8 mouse cellular contexts compared by ENCODE assay signal in the genomic region with DNA sequence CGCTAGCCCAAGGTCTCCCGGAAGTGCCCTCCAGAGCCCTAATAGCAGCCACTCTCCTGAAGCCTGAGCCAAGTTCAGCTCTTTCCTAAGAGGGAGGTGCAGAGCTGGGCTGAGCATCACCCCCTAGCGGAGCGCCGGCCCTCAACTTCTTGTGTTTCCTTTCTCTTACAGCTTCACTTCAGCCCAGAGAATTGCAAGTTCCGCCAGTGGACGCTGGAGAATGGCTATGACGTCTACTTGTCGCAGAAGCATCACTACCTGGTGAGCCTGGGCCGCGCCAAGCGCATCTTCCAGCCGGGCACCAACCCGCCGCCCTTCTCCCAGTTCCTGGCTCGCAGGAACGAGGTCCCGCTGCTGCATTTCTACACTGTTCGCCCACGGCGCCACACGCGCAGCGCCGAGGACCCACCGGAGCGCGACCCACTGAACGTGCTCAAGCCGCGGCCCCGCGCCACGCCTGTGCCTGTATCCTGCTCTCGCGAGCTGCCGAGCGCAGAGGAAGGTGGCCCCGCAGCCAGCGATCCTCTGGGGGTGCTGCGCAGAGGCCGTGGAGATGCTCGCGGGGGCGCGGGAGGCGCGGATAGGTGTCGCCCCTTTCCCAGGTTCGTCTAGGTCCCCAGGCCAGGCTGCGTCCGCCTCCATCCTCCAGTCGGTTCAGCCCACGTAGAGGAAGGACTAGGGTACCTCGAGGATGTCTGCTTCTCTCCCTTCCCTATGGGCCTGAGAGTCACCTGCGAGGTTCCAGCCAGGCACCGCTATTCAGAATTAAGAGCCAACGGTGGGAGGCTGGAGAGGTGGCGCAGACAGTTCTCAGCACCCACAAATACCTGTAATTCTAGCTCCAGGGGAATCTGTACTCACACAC. TPM values are rescaled to one million over a fixed set of nuclear protein-coding genes. Genes with fewer than 3 reads are reported as not detected.
DNase-seq lines count a peak whose midpoint lies in the region; ATAC-seq lines count a peak whose summit lies in the region.

No protein-coding gene starts in this region.

- DNase-seq in A20 (ENCODE audit: low read depth, low spot score) (peak; percentile 31), adipocyte (ENCODE audit: low spot score) (peak; percentile 18), liver (peak; percentile 44)
- DNase-seq in embryo, embryonic 10.5 days (ENCODE audit: low spot score), result peak; percentile 87
- peak; percentile 84 for DNase-seq in telencephalon, adult 2 months (ENCODE audit: low read depth, low spot score)

- no peaks in the 10 kb centered on the region for H3K36me3 ChIP-seq in heart, embryonic 11.5 days (ENCODE audit: control insufficient read depth, insufficient read depth, low read length)
- no peaks in the 10 kb centered on the region for H3K36me3 ChIP-seq in kidney, embryonic 16.5 days (ENCODE audit: insufficient read depth, low read length)
- no peaks in the 10 kb centered on the region for H3K36me3 ChIP-seq in midbrain, embryonic 16.5 days (ENCODE audit: control insufficient read depth, insufficient read depth, low read length)

- peak; percentile 55; the same call in 1 of the 2 replicates for ATAC-seq in heart, embryonic 11.5 days (replicated peaks; ENCODE audit: insufficient number of reproducible peaks, low FRiP score, low TSS enrichment)
- peak; percentile 82 for ATAC-seq in kidney, embryonic 16.5 days (ENCODE audit: low FRiP score, low TSS enrichment)
- peak; percentile 95 for ATAC-seq in midbrain, embryonic 16.5 days

- peak overlapping the region; percentile 61 for H3K9ac ChIP-seq in heart, embryonic 11.5 days (ENCODE audit: low read depth, low read length)
- H3K9ac ChIP-seq in kidney, embryonic 16.5 days (replicated peaks; ENCODE audit: low read length), result peak overlapping the region; percentile 67
- peak overlapping the region; percentile 93 for H3K9ac ChIP-seq in midbrain, embryonic 16.5 days (ENCODE audit: low read depth, low read length)

- H3K4me1 ChIP-seq in heart, embryonic 11.5 days (ENCODE audit: control insufficient read depth, insufficient read depth, low read length), result no peaks in the 10 kb centered on the region
- 0 out of 2 replicates have a peak, but pooled peaks cover 11% of the 10 kb centered on the region for H3K4me1 ChIP-seq in kidney, embryonic 16.5 days (ENCODE audit: insufficient read depth, low read length)
- peaks cover 9% of the 10 kb centered on the region; the same call in 1 of the 2 replicates for H3K4me1 ChIP-seq in midbrain, embryonic 16.5 days (ENCODE audit: control insufficient read depth, insufficient read depth, low read length)

- peak overlapping the region; percentile 88 for H3K4me2 ChIP-seq in heart, embryonic 11.5 days
- H3K4me2 ChIP-seq in kidney, embryonic 16.5 days (replicated peaks; ENCODE audit: low read depth, low read length), result peak overlapping the region; percentile 86
- peak overlapping the region; percentile 76 for H3K4me2 ChIP-seq in midbrain, embryonic 16.5 days (ENCODE audit: low read length)

- no peak overlapping the region for H3K27ac ChIP-seq in heart, embryonic 11.5 days (ENCODE audit: low read depth, low read length)
- H3K27ac ChIP-seq in kidney, embryonic 16.5 days (ENCODE audit: low read length), result no peak overlapping the region
- H3K27ac ChIP-seq in midbrain, embryonic 16.5 days (ENCODE audit: low read length), result peak overlapping the region; percentile 95

- H3K9me3 ChIP-seq in heart, embryonic 11.5 days (replicated peaks; ENCODE audit: control insufficient read depth, low read length), result no peaks in the 10 kb centered on the region
- H3K9me3 ChIP-seq in kidney, embryonic 16.5 days (ENCODE audit: low read length), result no peaks in the 10 kb centered on the region
- H3K9me3 ChIP-seq in midbrain, embryonic 16.5 days (replicated peaks; ENCODE audit: control insufficient read depth, low read length, poor library complexity, severe bottlenecking), result no peaks in the 10 kb centered on the region

- peaks cover 14% of the 10 kb centered on the region for H3K27me3 ChIP-seq in heart, embryonic 11.5 days (ENCODE audit: control insufficient read depth, insufficient read depth, low read length)
- peaks cover 19% of the 10 kb centered on the region for H3K27me3 ChIP-seq in kidney, embryonic 16.5 days (ENCODE audit: insufficient read depth, low read length)
- H3K27me3 ChIP-seq in midbrain, embryonic 16.5 days (ENCODE audit: control insufficient read depth, insufficient read depth, low read depth, low read length), result no peaks in the 10 kb centered on the region; the same call in 1 of the 2 replicates

- peak overlapping the region; percentile 54 for H3K4me3 ChIP-seq in heart, embryonic 11.5 days (ENCODE audit: low read depth, low read length)
- H3K4me3 ChIP-seq in kidney, embryonic 16.5 days (ENCODE audit: low read length), result peak overlapping the region; percentile 52
- peak overlapping the region; percentile 72 for H3K4me3 ChIP-seq in midbrain, embryonic 16.5 days (ENCODE audit: low read depth, low read length)

- 2% methylated on average over 59 of the region's 59 CpGs for WGBS in heart, embryonic 11.5 days (ENCODE audit: insufficient replicate concordance)
- WGBS in kidney, embryonic 16.5 days, result under 1% methylated on average over 59 of the region's 59 CpGs
- under 1% methylated on average over 57 of the region's 59 CpGs for WGBS in midbrain, embryonic 16.5 days

RNA-seq across cellular contexts. Expression of a gene that starts 7.4 kb away (rescaled TPM):
- polyA plus RNA-seq in heart, embryonic 11.5 days (2014; fragmentation: Nextera tagmentation; extraction: Ambion mirVana), result 0.24 TPM in 1 of 2 replicates, not detected in the other
- polyA plus RNA-seq in kidney, embryonic 16.5 days (2015; fragmentation: Nextera tagmentation; extraction: Ambion mirVana), result not detected in 2 replicates
- 0.26 and 0.39 TPM in 2 replicates for polyA plus RNA-seq in midbrain, embryonic 16.5 days (2015; fragmentation: Nextera tagmentation; extraction: Ambion mirVana)

RNA-seq across cellular contexts. Expression of a gene that starts 29.3 kb away (rescaled TPM):
- 5.5 and 6.9 TPM in 2 replicates for polyA plus RNA-seq in heart, embryonic 11.5 days (2014; fragmentation: Nextera tagmentation; extraction: Ambion mirVana)
- polyA plus RNA-seq in kidney, embryonic 16.5 days (2015; fragmentation: Nextera tagmentation; extraction: Ambion mirVana), result 2.7 and 3.7 TPM in 2 replicates
- 5.9 and 7.4 TPM in 2 replicates for polyA plus RNA-seq in midbrain, embryonic 16.5 days (2015; fragmentation: Nextera tagmentation; extraction: Ambion mirVana)

Comparison
In these comparisons a context has a peak if more than half of its experiments do, and no peak if none do; other contexts are left out.
1. DNase-seq: peak in every context shown above with its lines; median percentile 87 in embryo, embryonic 10.5 days; 84 in telencephalon, adult 2 months; 44 in liver; 31 in A20; 18 in adipocyte.